ENCODE assay signal across 10 mouse cellular contexts in genomic region chr6:92034713-92035112, GRCm38 (mm10). TPM values are rescaled to one million over a fixed set of nuclear protein-coding genes. Genes with fewer than 3 reads are reported as not detected.
A peak's percentile ranks its signal among the peaks of the same experiment; 100 is the strongest.
DNase-seq lines count a peak whose midpoint lies in the region; ATAC-seq and TF ChIP-seq lines count a peak whose summit lies in the region.
"Had no signal": no experiment of that assay in that cellular context is flagged by ENCODE, and none has a peak within 500 bp of the region (broad histone marks: within the 10 kb centered on the region; RNA-seq: fewer than 3 reads in every experiment).

No protein-coding gene starts in this region.

- DNase-seq in adrenal gland, adult (ENCODE audit: inconsistent age in 2 of 2, low spot score in 1 of 2) = peak; percentile 38 to 65
- no peak for DNase-seq in adrenal gland, postnatal 25 days
- peak; percentile 68 to 77 for DNase-seq in heart, adult 2 months
- DNase-seq in kidney, adult 18-20 months = peak; percentile 64
- no peak for DNase-seq in cerebellum, adult 11-12 months
- no peak for DNase-seq in layer of hippocampus, postnatal 25 days (ENCODE audit: extremely low spot score in 1 of 2, low spot score in 1 of 2)
- no peak for DNase-seq in cerebellum, adult 18-20 months
- DNase-seq: cerebellum, postnatal 14 days had no signal

- 25% methylated on average over 6 of the region's 6 CpGs for WGBS in heart, adult 2 months
- 13% methylated on average over 6 of the region's 6 CpGs for WGBS in lung, embryonic 15.5 days

- H3K36me3 ChIP-seq in heart, adult 2 months (ENCODE audit: control insufficient read depth, insufficient read depth, low read length) = peaks cover 4% of the 10 kb centered on the region; the same call in 1 of the 2 replicates
- no peaks in the 10 kb centered on the region for H3K36me3 ChIP-seq in lung, embryonic 15.5 days

- TF ChIP-seq EP300 in heart, adult 2 months (IDR thresholded peaks at IDR 0.05; ENCODE audit: insufficient read depth, low read depth, low read length) = peak; percentile 75; the same call in 1 of the 2 replicates

- TF ChIP-seq POLR2A in heart, adult 2 months (IDR thresholded peaks at IDR 0.05; ENCODE audit: insufficient read depth, low read depth, low read length) = no peak

- ATAC-seq in lung, embryonic 15.5 days (ENCODE audit: borderline replicate concordance, extremely low read depth, low FRiP score, low TSS enrichment) = peak; percentile 37; the same call in 1 of the 2 replicates

- intact Hi-C loops in heart, adult 2 months (cut with DNase I) = loop anchor here (1.0 to 2.0 kb wide), 2 partner anchors 28 to 56 kb away; partner anchors contain the start of gene Fgd5

- H3K27ac ChIP-seq in heart, adult 2 months = peak overlapping the region; percentile 67
- no peak overlapping the region for H3K27ac ChIP-seq in lung, embryonic 15.5 days
- H3K27ac ChIP-seq: liver, embryonic 14.5 days had no signal

- H3K79me2 ChIP-seq in heart, adult 2 months (replicated peaks; ENCODE audit: control insufficient read depth, insufficient read depth, low read length) = no peaks in the 10 kb centered on the region

- H3K9ac ChIP-seq in heart, adult 2 months (ENCODE audit: low read depth, low read length) = no peak overlapping the region
- no peak overlapping the region for H3K9ac ChIP-seq in lung, embryonic 15.5 days
- H3K9ac ChIP-seq: liver, embryonic 14.5 days had no signal

- H3K4me1 ChIP-seq in heart, adult 2 months (ENCODE audit: control insufficient read depth, insufficient read depth, low read length) = peaks cover 32% of the 10 kb centered on the region
- H3K4me1 ChIP-seq in lung, embryonic 15.5 days = peaks cover 37% of the 10 kb centered on the region

- no peaks in the 10 kb centered on the region for H3K27me3 ChIP-seq in heart, adult 2 months (ENCODE audit: control insufficient read depth, insufficient read depth, low read length)
- H3K27me3 ChIP-seq in lung, embryonic 15.5 days = no peaks in the 10 kb centered on the region

- H3K4me2 ChIP-seq in lung, embryonic 15.5 days = no peak overlapping the region

- H3K9me3 ChIP-seq in lung, embryonic 15.5 days = no peaks in the 10 kb centered on the region

- no peak overlapping the region for H3K4me3 ChIP-seq in heart, adult 2 months
- H3K4me3 ChIP-seq in lung, embryonic 15.5 days = no peak overlapping the region

- no peak for TF ChIP-seq CTCF in heart, adult 2 months (IDR thresholded peaks at IDR 0.05)

RNA-seq across cellular contexts. Expression of gene Fgd5, which starts 56.0 kb away (rescaled TPM):
- total RNA-seq in adrenal gland, postnatal 25 days (2021) = 14.5 and 15.1 TPM in 2 replicates
- 10 to 100 TPM; 21.0 to 21.8 TPM for total RNA-seq in heart, adult 2 months (2021)
- 12.7 and 18.4 TPM in 2 replicates for polyA plus RNA-seq in heart, adult 2 months (2012; rRNA removed)
- 18.6 and 21.2 TPM in 2 replicates for polyA plus RNA-seq in lung, embryonic 15.5 days (2015; fragmentation: Nextera tagmentation; extraction: Ambion mirVana)
- 1 to 10 TPM; 5.3 to 5.5 TPM for total RNA-seq in layer of hippocampus, postnatal 25 days (2021)

RNA-seq across cellular contexts. Expression of gene Nr2c2, which starts 56.5 kb away (rescaled TPM):
- total RNA-seq in adrenal gland, postnatal 25 days (2021) = 44.1 and 49.9 TPM in 2 replicates
- 10 to 100 TPM; 21.6 to 26.8 TPM for total RNA-seq in heart, adult 2 months (2021)
- 8.5 and 14.8 TPM in 2 replicates for polyA plus RNA-seq in heart, adult 2 months (2012; rRNA removed)
- polyA plus RNA-seq in lung, embryonic 15.5 days (2015; fragmentation: Nextera tagmentation; extraction: Ambion mirVana) = 23.1 and 26.2 TPM in 2 replicates
- 10 to 100 TPM; 84.3 to 90.7 TPM for total RNA-seq in layer of hippocampus, postnatal 25 days (2021)

Comparison
In these comparisons a context has a peak if more than half of its experiments do, and no peak if none do; other contexts are left out.
1. DNase-seq: peak in adrenal gland, adult (2 of 2), heart, adult 2 months (2 of 2) and kidney, adult 18-20 months (single experiment); none in adrenal gland, postnatal 25 days (single experiment), cerebellum, adult 11-12 months (single experiment), layer of hippocampus, postnatal 25 days (0 of 2) and cerebellum, adult 18-20 months (0 of 2).